8 mouse cellular contexts compared by ENCODE assay signal in the genomic region with DNA sequence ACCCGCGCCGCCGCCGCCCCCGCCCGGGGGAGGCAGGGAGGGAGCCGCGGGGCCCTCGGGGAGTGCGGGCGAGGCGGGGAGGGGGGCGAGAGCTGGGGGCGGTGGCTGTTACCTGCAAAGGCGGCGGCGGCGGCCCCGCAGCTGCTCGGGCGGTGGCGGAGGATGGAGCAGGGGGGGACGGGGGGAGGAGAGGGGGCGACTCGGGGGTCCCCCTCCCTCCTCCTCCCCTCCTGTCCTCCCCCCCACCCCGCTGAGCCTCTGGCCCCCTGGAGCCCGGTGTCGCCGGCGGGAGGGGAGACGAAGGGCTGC. TPM values are rescaled to one million over a fixed set of nuclear protein-coding genes. Genes with fewer than 3 reads are reported as not detected.
DNase-seq lines count a peak whose midpoint lies in the region; ATAC-seq and TF ChIP-seq lines count a peak whose summit lies in the region.

TSS of gene Akt3 (minus strand) at position 170 of the 309 bp plus-strand sequence.

- H3K27me3 ChIP-seq in forebrain, postnatal 0 days (ENCODE audit: insufficient read depth, low read length): no peaks in the 10 kb centered on the region
- no peaks in the 10 kb centered on the region for H3K27me3 ChIP-seq in hindbrain, postnatal 0 days (ENCODE audit: insufficient read depth, low read length)
- no peaks in the 10 kb centered on the region for H3K27me3 ChIP-seq in lung, postnatal 0 days (replicated peaks; ENCODE audit: insufficient read depth, low read length)

- H3K4me2 ChIP-seq in forebrain, postnatal 0 days (ENCODE audit: low read depth): peak within 1 kb of the TSS; percentile 93
- peak within 1 kb of the TSS; percentile 84 for H3K4me2 ChIP-seq in hindbrain, postnatal 0 days (ENCODE audit: low read depth, low read length)
- H3K4me2 ChIP-seq in lung, postnatal 0 days (replicated peaks; ENCODE audit: low read depth, low read length): peak within 1 kb of the TSS; percentile 85

- H3K4me1 ChIP-seq in forebrain, postnatal 0 days (ENCODE audit: insufficient read depth): peaks cover 13% of the 10 kb centered on the region
- no peaks in the 10 kb centered on the region for H3K4me1 ChIP-seq in hindbrain, postnatal 0 days (ENCODE audit: insufficient read depth, low read length)
- H3K4me1 ChIP-seq in lung, postnatal 0 days (ENCODE audit: insufficient read depth, low read depth, low read length): no peaks in the 10 kb centered on the region; the same call in 1 of the 2 replicates

- TF ChIP-seq CTCF in left cerebral cortex, adult 2 months (IDR thresholded peaks at IDR 0.05): no peak
- no peak for TF ChIP-seq CTCF in forebrain, postnatal 0 days (IDR thresholded peaks at IDR 0.05; ENCODE audit: low read depth)
- no peak for TF ChIP-seq CTCF in hindbrain, postnatal 0 days (IDR thresholded peaks at IDR 0.05; ENCODE audit: low read depth)
- no peak for TF ChIP-seq CTCF in lung, postnatal 0 days (IDR thresholded peaks at IDR 0.05)

- no peaks in the 10 kb centered on the region for H3K9me3 ChIP-seq in forebrain, postnatal 0 days (ENCODE audit: low read length)
- H3K9me3 ChIP-seq in hindbrain, postnatal 0 days (ENCODE audit: low read length): no peaks in the 10 kb centered on the region
- no peaks in the 10 kb centered on the region for H3K9me3 ChIP-seq in lung, postnatal 0 days (ENCODE audit: low read length)

- no peak for TF ChIP-seq EP300 in lung, postnatal 0 days (IDR thresholded peaks at IDR 0.05)

- H3K36me3 ChIP-seq in forebrain, postnatal 0 days (ENCODE audit: insufficient read depth): no peaks in the 10 kb centered on the region
- no peaks in the 10 kb centered on the region for H3K36me3 ChIP-seq in hindbrain, postnatal 0 days (ENCODE audit: insufficient read depth, low read length)
- H3K36me3 ChIP-seq in lung, postnatal 0 days (ENCODE audit: insufficient read depth, low read length): no peaks in the 10 kb centered on the region

- peak; percentile 46 for ATAC-seq in forebrain, postnatal 0 days
- peak; percentile 46; the same call in 1 of the 2 replicates for ATAC-seq in hindbrain, postnatal 0 days
- peak; percentile 39 for ATAC-seq in lung, postnatal 0 days

- no peak for DNase-seq in left cerebral cortex, adult 2 months (ENCODE audit: extremely low spot score in 1 of 2, low spot score in 2 of 2)
- DNase-seq in left cerebral cortex, adult 11 months (ENCODE audit: low spot score): no peak
- DNase-seq in adrenal gland, postnatal 14 days: no peak
- no peak for DNase-seq in forebrain, postnatal 0 days
- peak; percentile 66 for DNase-seq in hindbrain, postnatal 0 days (ENCODE audit: low spot score)
- no peak for DNase-seq in lung, postnatal 0 days (ENCODE audit: low spot score)
- no peak for DNase-seq in adipocyte (ENCODE audit: low spot score)
- no peak for DNase-seq in kidney, adult 8-10 months

- intact Hi-C loops in left cerebral cortex, adult 2 months (cut with DNase I): loop anchor here (5.0 kb wide), 6 partner anchors 49 to 444 kb away; partner anchors contain the start of gene Zbtb18

- 0% methylated on average over 3 of the region's 32 CpGs for WGBS in forebrain, postnatal 0 days
- WGBS in hindbrain, postnatal 0 days: no CpG with 5 or more reads among the region's 32 CpGs
- no CpG with 5 or more reads among the region's 32 CpGs for WGBS in lung, postnatal 0 days

- peak within 1 kb of the TSS; percentile 73 for H3K4me3 ChIP-seq in left cerebral cortex, adult 2 months
- peak within 1 kb of the TSS; percentile 98 for H3K4me3 ChIP-seq in forebrain, postnatal 0 days (ENCODE audit: low read depth, low read length)
- H3K4me3 ChIP-seq in hindbrain, postnatal 0 days (ENCODE audit: low read length): peak within 1 kb of the TSS; percentile 98
- peak within 1 kb of the TSS; percentile 93 for H3K4me3 ChIP-seq in lung, postnatal 0 days (ENCODE audit: low read depth, low read length)

- H3K9ac ChIP-seq in forebrain, postnatal 0 days: peak within 1 kb of the TSS; percentile 96
- H3K9ac ChIP-seq in hindbrain, postnatal 0 days (replicated peaks; ENCODE audit: low read length): peak within 1 kb of the TSS; percentile 94
- H3K9ac ChIP-seq in lung, postnatal 0 days (replicated peaks; ENCODE audit: low read depth): peak within 1 kb of the TSS; percentile 79

- H3K27ac ChIP-seq in left cerebral cortex, adult 2 months: peak within 1 kb of the TSS; percentile 98
- peak within 1 kb of the TSS; percentile 100 for H3K27ac ChIP-seq in forebrain, postnatal 0 days (ENCODE audit: low read depth, low read length)
- peak within 1 kb of the TSS; percentile 99 for H3K27ac ChIP-seq in hindbrain, postnatal 0 days
- H3K27ac ChIP-seq in lung, postnatal 0 days (ENCODE audit: low read length): peak within 1 kb of the TSS; percentile 85

RNA-seq across cellular contexts. Expression of gene Akt3, which starts in this region (rescaled TPM):
- 100 to 1,000 TPM; 257 to 258 TPM for total RNA-seq in left cerebral cortex, adult 2 months (2021)
- 26.9 and 33.3 TPM in 2 replicates for total RNA-seq in adrenal gland, postnatal 14 days (2021)
- total RNA-seq in forebrain, postnatal 0 days (2014; rRNA removed): 129 and 143 TPM in 2 replicates
- polyA plus RNA-seq in forebrain, postnatal 0 days (2015; fragmentation: Nextera tagmentation; extraction: Ambion mirVana): 18.6 and 18.7 TPM in 2 replicates
- 64.8 and 65.4 TPM in 2 replicates for total RNA-seq in hindbrain, postnatal 0 days (2014; rRNA removed)
- polyA plus RNA-seq in hindbrain, postnatal 0 days (2015; fragmentation: Nextera tagmentation; extraction: Ambion mirVana): 12.0 and 13.5 TPM in 2 replicates
- polyA plus RNA-seq in lung, postnatal 0 days (2015; fragmentation: Nextera tagmentation; extraction: Ambion mirVana): 4.0 and 5.0 TPM in 2 replicates
